Mouse (Mus musculus): ENCODE measurements around the gene Sh2d1b2. TPM values are rescaled to one million over a fixed set of nuclear protein-coding genes. Genes with fewer than 3 reads are reported as not detected.

The Sh2d1b2 gene
- polyA plus RNA-seq (2017; shearing (Covaris generic)): not detected

DNA sequence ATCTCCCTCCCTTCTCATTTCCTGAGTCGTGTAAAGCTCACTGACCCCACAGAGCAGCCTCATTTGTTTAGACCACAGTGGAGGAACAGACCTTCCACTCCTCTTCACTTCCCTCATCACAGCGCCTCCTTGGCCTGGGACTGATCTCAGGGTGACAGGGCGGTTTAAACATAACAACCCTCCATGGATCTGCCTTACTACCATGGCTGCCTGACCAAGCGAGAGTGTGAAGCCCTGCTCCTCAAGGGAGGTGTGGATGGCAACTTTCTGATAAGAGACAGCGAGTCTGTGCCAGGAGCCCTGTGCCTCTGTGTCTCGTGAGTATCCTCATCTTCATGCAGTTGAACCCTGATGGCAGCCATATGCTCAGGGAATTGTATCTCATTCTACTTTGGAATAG, at the start of gene Sh2d1b2:
TSS of gene Sh2d1b2 (plus strand) at position 62 of the 400 bp plus-strand sequence.

GRCm38 (mm10) chr1:170214757-170215522, 17.6 kb upstream of the Sh2d1b2 start, which contains the start of gene Uhmk1:
Uhmk1 (minus strand) TSS chr1:170215397.

DNA sequence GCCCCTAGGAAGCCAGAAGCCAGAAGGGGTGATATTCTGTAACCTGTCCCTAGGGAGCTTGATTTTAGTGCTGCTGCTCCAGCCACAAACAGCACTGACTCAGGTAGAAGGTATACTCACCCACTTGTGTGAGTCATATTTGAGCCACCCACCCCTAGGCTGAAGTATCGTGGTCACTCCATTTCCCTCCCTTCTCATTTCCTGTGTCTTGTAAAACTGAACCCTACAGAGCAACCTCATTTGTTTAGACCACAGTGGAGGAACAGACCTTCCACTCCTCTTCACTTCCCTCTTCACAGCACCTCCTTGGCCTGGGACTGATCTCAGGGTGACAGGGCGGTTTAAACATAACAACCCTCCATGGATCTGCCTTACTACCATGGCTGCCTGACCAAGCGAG, 44.5 kb downstream of the Sh2d1b2 start, which contains the start of gene Sh2d1b1:
TSS of gene Sh2d1b1 (plus strand) at position 305 of the 400 bp plus-strand sequence.

Other genes with a start within 250 kb of the Sh2d1b2 start
- gene Ddr2, start 122.0 kb upstream of the Sh2d1b2 start, polyA plus RNA-seq (2017; shearing (Covaris generic)): not detected
- gene Uap1, start 57.8 kb upstream of the Sh2d1b2 start, polyA plus RNA-seq (2017; shearing (Covaris generic)): 59.7 TPM
- 40.9 TPM for gene Uhmk1, start 17.4 kb upstream of the Sh2d1b2 start, polyA plus RNA-seq (2017; shearing (Covaris generic))
- gene Sh2d1b1, start 44.6 kb downstream of the Sh2d1b2 start, polyA plus RNA-seq (2017; shearing (Covaris generic)): not detected
- not detected for gene Gm7694, start 73.6 kb downstream of the Sh2d1b2 start, polyA plus RNA-seq (2017; shearing (Covaris generic))
- gene Spata46, start 76.1 kb downstream of the Sh2d1b2 start, polyA plus RNA-seq (2017; shearing (Covaris generic)): not detected

Data from naive thymus-derived CD4-positive, alpha-beta T cell, adult 5 months (primary cell).